Mouse (Mus musculus) spleen, adult 2 months (tissue): ENCODE results near the gene Epc2.

Experiments
- CTCF ChIP-seq: fragments of 200-500 bp; IDR thresholded peaks from 2 replicates; pipeline ENCODE4 v1.5.1; 2011; ENCODE audit warnings: mild to moderate bottlenecking, inconsistent platforms; ENCODE audit not compliant: insufficient read depth, insufficient read length, insufficient replicate concordance; ENCODE audit errors: extremely low read depth
- POLR2A ChIP-seq: fragments of 200-500 bp; IDR thresholded peaks from 2 replicates; pipeline ENCODE4 v1.6.1; 2011; ENCODE audit warnings: low read depth, low read length, inconsistent platforms

- no peak for TF ChIP-seq POLR2A
- no peak for TF ChIP-seq CTCF
Observed at GRCm38 (mm10) chr2:49452451-49453081, 1.3 kb downstream of the Epc2 start.
